Mouse (Mus musculus): ENCODE data around the gene Il6.
A peak's percentile ranks its signal among the peaks of the same experiment; 100 is the strongest.
"Not testable (repeated sequence)": the region's sequence is repeated elsewhere in the genome, so short reads cannot be mapped to it uniquely, and the experiment has no call there.

Gene Il6

GRCm38 (mm10) chr5:30012726-30013503 is at the start of gene Il6:
Gene Il6, plus strand, starts transcription at chr5:30013114.
- no peak for DNase-seq (ENCODE audit: low spot score)

GRCm38 (mm10) chr5:29963488-29963887 is 49.4 kb upstream of the Il6 start:
- no peak for DNase-seq (ENCODE audit: low spot score)

GRCm38 (mm10) chr5:29970212-29970611 is 42.7 kb upstream of the Il6 start:
- no peak for DNase-seq (ENCODE audit: low spot score)

- DNase-seq (ENCODE audit: low spot score), result no peak
Measured at GRCm38 (mm10) chr5:29972796-29973195, 40.1 kb upstream of the Il6 start.

DNA sequence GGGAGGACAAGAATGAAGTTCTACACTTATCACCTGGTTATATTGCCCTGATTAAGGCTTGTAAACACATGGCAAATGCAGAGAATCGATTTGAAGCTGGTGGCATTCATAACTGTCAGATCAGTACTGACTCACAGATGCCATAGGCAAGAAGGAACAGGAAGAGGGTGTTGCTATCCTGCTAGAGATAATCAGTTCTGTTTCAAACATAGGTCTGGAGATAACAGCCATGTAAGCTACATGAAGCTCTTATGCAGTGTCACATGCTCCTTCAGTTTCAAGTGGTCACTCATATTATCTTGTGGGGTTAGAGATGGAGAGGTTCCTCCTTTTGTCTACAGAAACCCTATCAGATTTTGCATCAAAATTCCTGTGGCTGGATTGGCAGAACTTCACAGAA is 39.4 kb upstream of the Il6 start:
- no peak for DNase-seq (ENCODE audit: low spot score)

DNA sequence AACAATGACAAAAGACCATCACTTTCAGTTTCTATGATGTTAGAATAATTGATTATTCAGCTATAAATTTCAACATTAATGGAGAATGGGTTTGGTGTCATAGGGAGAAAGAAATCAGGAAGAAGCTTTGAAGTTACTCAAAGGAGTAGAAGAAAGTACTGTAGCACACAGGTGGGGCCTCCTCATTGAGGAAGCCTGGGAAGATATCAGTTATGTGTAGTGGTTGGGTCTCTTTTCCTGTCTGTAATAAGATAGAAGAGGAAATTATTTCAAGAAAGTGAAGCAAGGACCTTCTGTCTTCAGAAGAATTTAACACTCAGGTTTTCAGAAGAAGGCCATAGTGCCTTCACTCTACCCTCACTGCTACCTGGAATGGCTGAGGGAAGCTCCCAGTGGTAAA is 38.8 kb upstream of the Il6 start:
- DNase-seq (ENCODE audit: low spot score), result no peak

DNA sequence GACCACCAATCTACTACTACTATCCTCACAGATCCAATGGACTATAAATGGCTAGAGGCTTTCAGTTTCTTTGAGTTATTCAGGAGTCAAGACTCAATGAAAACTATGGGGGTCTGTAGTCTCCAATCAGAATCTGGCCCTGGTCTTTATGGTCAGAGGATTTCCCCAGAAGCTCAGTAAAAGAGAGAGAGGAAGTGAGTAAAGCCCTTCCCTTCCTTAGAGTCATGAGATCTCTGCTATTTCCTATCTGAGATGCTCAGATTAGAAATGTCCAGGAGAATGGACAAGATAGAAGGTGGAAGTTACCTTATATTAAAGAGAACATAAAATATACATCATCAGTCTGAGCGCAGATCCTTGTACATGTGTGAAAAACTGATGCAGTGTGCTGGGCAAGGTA is 19.3 kb upstream of the Il6 start:
- DNase-seq (ENCODE audit: low spot score), result no peak

DNA sequence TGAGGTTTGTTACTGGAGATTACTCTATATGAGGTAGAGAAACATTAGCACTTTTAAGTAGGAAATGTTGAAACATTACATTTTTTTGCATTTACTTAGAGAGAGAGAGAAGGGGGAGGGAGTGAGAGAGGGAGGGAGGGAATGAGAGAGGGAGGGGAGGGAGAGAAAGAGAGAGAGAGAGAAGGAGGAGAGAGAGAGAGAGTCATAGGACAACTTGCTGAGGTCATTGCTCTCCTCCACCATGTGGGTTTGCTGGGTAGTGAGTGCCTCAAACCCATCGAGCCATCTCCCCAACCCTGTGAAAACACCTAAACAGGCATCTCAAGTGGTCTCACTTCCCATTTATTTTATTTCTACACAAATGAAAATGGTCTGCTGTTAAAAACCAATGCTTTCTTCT is 18.6 kb upstream of the Il6 start:
- no peak for DNase-seq (ENCODE audit: low spot score)

GRCm38 (mm10) chr5:29997351-29997750 is 15.6 kb upstream of the Il6 start:
- DNase-seq (ENCODE audit: low spot score), result no peak

GRCm38 (mm10) chr5:30000921-30001320 is 12.0 kb upstream of the Il6 start:
- no peak for DNase-seq (ENCODE audit: low spot score)

DNA sequence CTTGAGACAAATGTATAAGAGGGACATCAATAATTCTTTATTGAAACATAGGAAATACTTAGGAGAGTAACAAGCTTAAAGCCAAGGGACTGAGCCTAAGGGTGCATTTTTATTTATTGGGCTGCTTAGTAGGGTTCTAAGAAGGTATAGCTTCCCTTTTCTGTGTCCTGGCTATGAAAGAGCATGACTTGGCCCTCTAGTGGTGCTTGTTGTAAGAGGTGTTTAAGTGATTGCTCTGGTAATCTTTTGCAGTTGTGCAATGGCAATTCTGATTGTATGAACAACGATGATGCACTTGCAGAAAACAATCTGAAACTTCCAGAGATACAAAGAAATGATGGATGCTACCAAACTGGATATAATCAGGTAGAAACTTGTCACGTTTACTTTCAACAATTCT is 1.7 kb downstream of the Il6 start:
- DNase-seq (ENCODE audit: low spot score), result peak; percentile 52

DNA sequence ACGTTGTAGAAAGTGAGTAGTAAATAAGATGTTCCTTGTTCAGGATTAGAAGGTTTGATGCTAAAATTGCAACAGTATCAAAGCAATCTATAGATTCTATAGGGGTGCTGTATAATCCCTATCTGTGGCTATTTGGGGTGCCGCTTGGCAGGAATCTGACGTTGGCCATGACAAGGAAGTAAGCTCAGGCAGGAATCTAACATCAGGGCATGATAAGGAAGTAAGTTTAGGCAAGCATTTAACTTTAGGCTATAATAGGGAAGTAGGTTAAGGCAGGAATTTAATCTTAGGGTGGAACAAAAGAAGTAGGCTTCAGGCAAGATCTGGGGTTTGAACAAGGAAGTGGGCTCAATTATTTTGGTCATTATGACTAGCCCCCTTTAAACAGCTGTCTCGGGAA is 22.9 kb downstream of the Il6 start:
- not testable (repeated sequence) for DNase-seq (ENCODE audit: low spot score)

GRCm38 (mm10) chr5:30037111-30037510 is 24.2 kb downstream of the Il6 start:
- DNase-seq (ENCODE audit: low spot score), result not testable (repeated sequence)

DNA sequence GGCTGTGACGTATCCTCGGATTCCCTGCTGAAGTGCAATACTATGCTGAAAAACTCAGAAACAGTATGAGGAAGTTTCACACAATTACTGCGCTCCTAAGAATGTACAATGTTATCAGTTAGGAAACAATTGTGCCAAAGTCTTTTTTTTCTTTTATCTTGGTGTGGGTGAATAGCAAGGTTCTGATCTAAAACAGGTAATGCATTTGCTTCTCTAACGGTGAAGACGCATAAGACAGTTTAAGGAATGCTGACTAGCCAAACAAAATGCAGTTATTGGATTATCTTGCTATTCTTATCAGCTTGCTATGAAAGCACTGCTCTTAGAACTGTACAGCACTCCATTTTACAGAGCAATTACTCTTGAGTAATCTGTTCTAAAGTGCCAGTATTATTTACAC is 26.4 kb downstream of the Il6 start:
- DNase-seq (ENCODE audit: low spot score), result not testable (repeated sequence)

DNA sequence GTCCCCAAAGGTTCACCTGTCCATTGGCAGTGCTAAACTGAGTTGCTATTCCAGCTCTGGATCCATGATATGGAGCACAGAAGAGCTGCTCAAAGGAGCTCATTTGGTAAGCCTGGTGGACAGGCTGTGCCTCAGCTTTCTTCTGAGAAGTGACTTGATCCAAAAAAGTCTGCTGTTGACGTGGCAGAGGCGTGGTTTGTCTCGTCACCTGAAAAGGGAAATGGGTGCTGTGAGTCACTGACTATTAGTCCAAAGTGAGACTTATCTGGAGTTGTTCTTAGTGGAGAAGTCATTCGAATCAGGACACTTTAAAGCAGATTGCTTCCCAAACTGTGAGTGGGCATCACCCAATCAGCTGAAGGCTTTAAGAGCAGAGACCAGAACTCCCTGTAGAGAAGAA is 26.9 kb downstream of the Il6 start:
- DNase-seq (ENCODE audit: low spot score), result not testable (repeated sequence)

GRCm38 (mm10) chr5:30058216-30058731 is 45.4 kb downstream of the Il6 start:
- no peak for DNase-seq (ENCODE audit: low spot score)

GRCm38 (mm10) chr5:30059607-30060006 is 46.7 kb downstream of the Il6 start:
- not testable (repeated sequence) for DNase-seq (ENCODE audit: low spot score)

- no peak for DNase-seq (ENCODE audit: low spot score)
Measured at GRCm38 (mm10) chr5:30067726-30068125, 54.8 kb downstream of the Il6 start.

Data from retina, embryonic 14.5 days (tissue).